Mouse (Mus musculus) T-cell, adult 2 months (primary cell): ENCODE measurements at regions not wholly inside any gene's neighbourhood (a gene's known extent, or its start where the extent isn't known, plus 50 kb on each side); places are given as distances from the start of the nearest gene placed in this dataset.

Source experiments
- DNase-seq: peaks from one replicate; pipeline ENCODE4 v3.0.0; 2022; ENCODE audit warnings: low spot score

DNA sequence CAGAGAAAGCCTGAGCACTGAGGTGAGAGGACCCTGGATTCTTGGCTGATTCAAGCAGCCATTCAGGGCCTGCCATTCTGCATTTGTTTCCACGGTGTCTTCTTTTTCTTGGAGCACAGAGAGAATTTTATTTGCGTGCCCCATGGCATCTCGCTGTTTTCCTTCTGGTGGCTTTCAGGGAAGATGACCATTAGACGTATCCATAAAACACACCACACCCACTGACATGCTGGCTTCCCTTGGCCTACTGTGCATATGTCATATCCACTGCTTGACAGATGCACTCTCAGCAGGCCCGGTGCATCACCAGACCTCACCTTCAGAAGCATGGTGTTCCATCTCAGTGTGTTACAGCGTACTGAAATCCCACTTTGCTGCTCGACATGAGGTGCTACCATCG, 131.0 kb upstream of the Cnr1 start:
- DNase-seq, result no peak

DNA sequence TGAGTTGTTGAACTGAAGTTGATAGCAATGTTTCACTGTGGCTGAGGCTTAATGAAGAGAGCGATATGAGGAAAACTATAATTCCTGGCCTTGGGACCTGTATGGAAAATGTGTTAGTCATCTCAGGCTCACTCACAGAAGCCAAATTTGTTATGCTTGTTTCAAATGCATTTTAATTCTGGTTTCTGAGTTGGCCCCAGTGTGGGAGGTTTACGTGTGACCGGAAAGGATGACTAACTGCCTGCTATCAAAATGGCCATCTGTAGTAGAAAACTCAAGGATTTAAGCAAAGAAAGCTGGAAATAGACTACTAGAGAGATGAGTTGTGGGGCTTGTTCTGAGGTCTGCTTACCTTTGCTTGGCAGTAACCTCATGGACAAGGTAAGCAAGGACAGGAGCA, 128.9 kb upstream of the Cnr1 start:
- DNase-seq, result no peak

DNA sequence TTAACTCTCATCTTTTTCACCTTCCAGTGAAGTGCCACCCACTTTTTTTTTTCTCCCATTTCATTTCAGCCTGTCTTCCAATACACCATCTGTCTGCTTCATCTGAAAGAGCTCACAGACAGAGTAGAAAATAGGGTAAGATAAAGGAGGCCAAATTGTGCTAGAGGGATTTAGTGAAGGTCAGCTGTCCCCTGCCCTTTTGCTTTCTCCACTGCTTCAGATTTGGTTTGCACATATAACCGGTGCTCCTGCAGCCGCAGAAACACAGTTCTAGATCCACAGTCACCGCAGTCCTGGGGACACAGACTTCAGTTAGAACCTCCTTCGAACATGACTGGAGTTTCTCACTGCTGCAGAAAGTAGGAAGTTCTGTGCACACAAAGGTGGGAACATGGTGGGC, 126.4 kb upstream of the Cnr1 start:
- no peak for DNase-seq

DNA sequence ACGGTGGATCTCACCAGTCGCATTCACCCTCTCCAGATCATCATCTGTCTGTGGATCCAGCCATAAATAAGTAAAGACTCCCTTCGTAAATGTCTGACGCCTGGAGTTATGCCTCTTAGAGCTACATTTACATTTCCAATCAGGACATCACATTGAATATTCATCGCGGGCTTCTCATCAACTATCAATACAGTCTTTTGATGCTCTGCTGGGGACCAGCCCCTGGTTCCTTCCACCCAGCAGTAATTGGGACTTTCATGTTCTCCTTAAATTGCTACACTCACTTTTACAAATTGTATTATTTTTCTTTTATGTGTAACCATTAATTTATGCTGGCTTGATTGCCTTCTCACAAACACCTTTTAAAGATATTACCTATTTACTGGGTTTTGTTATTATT, 125.7 kb upstream of the Cnr1 start:
- no peak for DNase-seq

DNA sequence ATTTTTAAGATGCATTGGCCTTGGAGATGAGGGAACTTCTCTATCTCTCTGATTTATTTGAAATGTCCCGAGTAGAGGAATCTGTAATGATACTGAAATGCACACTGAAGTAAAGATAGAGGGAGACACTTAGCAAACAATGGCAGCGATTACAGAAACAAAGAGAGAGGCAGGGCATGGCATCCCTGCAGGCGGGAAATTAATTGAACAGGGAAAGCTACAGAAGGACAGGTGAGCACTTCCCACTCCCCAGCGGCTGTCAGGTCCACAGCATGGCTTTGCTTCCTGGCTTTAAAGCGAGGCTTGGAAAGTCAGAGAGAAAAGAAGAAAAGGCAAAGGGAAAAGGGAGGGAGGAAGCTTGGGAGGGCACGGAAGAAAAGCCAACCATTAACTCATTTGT, 125.3 kb upstream of the Cnr1 start:
- no peak for DNase-seq

DNA sequence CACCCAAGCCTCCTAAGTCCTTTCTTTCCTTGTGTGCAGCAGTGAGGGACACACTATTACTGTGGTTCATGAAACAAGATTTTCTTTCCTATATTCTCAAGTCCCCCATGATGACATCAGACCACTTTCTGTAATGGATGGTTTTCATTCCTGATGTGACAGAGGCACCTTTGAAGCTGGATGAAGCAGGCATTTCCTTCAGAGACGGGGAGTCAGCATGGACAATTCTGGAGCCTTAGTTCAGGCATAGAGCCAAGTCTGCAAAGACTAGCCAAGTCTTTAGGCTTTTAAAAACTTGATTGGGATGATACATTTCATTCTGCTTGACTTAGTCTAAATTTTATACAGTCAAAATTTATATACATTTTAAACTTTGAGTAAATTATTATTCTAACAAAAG, 124.6 kb upstream of the Cnr1 start:
- no peak for DNase-seq

DNA sequence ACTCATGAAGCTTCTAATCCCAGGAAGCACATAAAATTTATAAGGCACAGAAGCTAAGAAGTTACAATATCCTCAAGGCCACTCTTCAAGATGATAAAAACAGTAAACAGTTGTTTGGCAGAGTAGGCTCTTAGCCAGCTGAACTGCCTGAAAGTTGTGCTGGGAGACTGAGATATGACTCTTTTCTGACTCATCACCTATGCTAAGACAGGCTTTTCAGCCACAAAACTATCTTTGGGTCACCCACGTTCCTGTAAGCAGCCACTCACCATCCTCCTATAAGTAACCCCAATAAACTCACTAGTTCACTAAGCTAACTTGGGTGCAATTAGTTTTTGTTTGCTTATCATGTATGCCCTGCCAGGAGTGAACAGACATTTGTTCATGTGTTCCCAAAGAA, 112.1 kb upstream of the Cnr1 start:
- DNase-seq, result no peak

DNA sequence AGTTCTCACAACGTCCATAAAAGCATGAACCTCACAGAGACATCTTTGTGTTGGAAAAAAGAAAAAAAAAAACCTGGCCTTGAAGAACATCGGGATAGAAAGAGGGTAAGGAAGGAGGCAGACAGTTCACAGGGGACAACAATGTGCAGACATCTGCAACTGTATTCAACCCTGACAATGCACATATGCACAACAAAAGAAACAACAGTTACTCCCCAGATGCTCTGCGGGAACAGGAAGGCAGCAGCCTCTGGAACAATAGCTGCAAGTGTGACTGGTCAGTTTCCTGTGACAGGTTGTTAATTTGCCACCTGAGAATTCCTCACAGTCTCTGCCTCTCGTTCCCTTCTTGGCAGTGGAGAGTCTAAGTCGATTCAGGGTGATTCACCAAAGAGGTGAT, 100.5 kb upstream of the Cnr1 start:
- no peak for DNase-seq

DNA sequence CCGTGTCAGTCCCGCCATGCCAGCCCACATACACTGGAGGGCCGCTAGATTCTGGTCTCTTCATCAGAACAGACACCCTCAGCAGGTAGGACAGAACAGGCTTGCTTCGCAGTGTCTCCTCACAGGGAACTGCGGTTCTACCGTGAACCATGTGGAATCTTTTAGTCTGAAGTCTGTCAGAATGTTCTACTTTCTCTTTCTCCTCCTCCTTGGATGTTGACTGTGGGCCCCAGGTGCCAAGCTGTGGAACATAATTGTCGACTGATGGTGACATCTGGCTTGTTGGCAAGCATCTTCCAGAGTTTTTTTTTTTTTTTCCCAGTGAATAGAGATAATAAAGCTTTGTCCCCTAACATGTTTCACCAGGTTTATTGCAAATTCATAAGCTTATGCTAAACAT, 91.3 kb upstream of the Cnr1 start:
- DNase-seq, result no peak

DNA sequence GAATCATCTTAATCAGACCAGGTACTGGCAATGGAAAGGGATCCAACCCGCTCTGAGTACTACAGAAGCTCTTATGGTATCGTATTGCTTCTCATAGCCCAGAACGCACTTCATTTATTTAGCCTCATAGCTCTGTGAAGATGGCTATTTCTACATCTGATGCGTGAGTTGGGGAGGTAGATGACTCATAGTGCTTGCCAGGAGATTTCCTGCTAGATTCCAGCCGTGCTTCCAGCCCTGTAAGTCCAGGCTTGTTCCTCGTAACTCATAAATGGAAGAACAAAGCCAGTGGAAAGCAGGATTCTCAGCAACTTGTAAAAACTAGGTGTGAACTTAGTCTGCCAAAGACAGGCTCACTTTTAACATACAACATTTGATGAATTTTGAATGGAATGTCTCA, 86.0 kb upstream of the Cnr1 start:
- DNase-seq, result no peak

DNA sequence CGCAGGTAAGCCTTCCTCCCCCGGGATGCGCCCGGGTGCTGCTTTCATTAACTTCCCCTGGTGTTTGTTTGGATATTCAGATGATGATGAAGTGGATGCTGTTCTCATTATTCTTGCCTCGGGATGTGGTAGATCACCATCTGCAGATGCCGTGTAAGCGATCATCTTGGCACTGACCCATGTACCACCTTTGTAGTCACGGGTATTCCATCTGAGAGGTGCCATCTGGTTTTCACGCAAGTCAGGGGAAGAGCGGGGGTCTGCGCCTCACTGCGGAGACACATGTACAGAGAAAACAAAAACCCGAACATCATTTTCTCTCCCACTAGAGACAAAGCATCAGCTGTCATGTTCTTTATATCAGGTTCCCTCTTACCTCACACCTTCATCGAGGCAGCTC, 84.3 kb upstream of the Cnr1 start:
- no peak for DNase-seq

DNA sequence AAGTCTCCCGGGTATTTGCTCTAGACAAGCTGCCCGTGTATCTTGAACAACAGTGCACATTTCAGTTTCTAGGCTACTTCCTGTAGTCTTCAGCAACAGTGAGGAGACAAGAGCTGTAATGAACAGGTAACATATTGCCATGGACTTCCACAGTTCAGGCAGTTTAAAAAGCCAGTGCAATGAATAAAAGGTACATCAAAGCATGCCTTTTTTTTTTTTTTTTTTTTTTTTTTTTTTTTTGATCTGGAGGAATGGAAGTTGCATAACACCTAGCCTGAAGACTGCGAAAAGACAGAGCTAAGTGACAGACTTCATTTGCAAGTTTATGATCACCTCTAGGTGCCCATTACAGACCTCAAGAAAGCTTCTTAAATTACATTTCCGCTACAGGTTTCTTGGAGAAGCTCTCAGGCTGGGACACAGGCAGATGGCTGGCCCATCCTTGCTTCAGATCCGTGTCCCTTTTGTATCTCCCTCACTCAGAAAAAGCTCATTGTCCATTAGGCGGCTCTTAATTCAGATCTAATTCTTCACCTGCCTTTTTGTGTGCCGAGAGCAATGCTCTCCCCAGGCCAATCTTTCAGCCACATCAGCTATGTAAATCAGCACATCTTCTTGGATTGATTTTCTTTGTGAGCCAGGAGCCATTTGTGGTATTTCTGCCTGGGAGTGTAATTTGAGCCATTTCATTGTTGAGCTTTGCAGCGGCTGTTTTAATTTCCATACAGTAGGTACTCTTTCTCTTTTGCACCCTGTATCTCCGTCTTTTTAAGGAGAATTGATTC, 78.6 kb upstream of the Cnr1 start:
- no peak for DNase-seq

DNA sequence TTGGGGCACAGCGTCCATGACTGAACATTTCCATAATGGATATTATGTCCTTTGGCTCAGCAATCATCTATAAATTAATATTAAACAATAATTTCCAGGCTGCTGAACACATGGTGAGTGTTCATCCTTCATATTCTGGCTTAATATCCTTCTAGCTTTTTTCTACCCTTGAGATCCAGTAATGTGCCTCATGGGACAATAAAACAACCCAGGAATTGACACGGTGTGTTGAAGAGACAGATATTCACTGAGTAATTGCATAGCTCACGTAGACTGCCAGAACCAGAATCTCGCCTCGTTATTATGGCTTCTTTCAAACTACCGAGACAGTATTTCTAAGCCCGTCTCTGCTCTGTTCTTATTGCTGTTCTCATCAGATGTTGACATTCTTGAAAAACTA, 74.1 kb upstream of the Cnr1 start:
- DNase-seq, result no peak

DNA sequence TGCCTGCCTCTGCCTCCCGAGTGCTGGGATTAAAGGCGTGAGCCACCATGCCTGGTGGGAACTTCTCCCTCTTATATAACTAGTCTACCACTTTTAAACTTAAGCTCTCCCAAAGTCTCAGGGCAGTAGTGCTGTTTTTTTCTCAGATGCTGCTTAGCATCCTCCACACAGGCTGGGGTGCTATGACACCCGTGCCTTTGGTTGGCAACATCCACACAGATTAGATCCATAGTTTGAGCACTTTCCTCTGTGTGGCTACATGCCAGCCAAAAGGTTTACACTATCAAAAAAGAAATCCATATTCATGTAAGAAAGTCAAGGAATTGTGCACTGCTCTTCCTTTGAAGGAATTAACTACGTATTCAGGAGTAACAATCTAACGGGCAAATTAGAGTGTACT, 72.1 kb upstream of the Cnr1 start:
- DNase-seq, result no peak

DNA sequence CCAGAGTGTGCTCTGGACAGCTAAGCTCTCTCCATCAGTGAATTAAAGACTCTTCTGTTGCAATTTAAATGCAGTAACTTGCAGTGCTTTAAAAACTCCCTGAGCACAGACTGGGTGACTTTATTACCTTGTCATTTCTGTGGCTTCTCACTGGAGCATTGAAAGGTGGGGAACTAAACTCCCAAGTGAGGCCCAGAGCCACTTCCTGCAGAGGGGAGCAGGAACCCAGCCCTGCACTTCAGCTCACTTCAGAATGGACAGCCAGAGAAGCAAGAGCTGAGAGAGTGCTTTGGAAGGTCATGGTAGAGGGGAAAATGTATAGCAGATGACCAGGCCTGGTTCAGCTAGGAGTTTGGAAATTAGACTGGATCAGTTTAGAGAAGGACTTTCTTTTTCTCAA, 69.3 kb upstream of the Cnr1 start:
- no peak for DNase-seq

DNA sequence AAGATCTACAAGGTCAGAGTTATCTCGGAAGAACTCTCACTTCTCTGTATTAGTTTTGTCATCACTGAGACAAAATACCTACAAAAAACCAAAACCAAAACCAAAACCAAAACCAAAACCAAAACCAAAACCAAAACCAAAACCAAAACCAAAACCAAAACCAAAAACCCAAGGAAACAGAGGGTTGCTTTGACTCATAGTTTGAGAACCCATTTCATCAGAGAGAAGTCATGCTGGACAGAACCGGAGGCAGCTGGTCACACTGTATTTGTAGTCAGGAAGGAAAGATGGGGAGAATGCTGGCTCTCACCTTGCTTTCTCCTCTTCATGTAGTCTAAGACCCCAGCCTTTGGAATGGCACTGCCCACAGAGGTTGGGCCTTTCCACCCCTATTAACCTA, 57.3 kb upstream of the Cnr1 start:
- no peak for DNase-seq

DNA sequence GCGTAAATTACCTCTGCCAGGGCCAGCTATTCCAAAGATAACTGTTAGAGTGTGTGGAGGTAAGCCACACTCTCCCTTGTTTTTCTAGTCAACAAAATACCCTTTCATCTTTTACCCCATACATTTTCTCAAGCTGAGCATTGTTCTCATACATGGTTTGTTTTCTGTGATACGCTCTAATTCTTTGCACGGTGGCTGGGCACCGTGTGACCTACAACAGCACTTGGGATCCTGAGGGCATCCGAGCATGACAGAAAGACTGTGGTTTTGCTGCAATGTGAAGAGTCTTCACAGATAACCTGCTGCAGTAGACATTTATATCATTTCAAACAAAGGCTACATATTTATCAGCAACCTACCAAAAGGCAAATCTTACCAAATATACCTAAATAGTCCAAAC, 55.1 kb upstream of the Cnr1 start:
- no peak for DNase-seq
